Mouse (Mus musculus): ENCODE results near the gene Azi2. TPM values are rescaled to one million over a fixed set of nuclear protein-coding genes. Genes with fewer than 3 reads are reported as not detected.
A peak's percentile ranks its signal among the peaks of the same experiment; 100 is the strongest.

The Azi2 gene
- polyA plus RNA-seq, 1 experiment from 2014 or later, result 74.7 TPM

DNA sequence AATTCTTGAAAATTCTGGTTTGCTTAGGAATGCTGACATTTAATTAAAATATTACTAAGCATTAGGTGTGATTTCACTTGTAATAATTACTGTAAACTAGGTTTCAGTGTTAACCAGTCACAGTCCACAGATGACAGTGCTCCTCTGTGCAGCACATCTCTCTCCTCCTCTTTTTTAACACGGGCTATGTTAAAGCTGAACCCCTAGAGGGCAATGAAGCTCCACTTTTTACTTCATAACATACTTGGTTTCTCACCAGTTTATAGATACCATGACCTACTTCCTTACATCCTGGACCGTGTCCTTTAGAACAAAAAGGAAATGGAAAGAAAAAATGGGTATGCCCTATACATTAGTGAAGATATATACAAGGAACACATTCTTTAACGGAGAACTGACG, 59.1 kb downstream of the Azi2 start:
- 0 out of 2 replicates have a peak, but pooled peaks have one; percentile 18 for ATAC-seq (replicated peaks; ENCODE audit: low FRiP score)
- Histone ChIP-seq H3K4me3 (replicated peaks) (no peak overlapping the region), H3K4me1 (peaks cover 2% of the 10 kb centered on the region; the same call in 1 of the 2 replicates), H3K9me3 (replicated peaks) (no peaks in the 10 kb centered on the region), H3K9ac (no peak overlapping the region), H3K4me2 (no peak overlapping the region), H3K27ac (no peak overlapping the region), H3K36me3 (no peaks in the 10 kb centered on the region), H3K27me3 (no peaks in the 10 kb centered on the region)
- WGBS, result 52% methylated on average over 4 of the region's 4 CpGs

DNA sequence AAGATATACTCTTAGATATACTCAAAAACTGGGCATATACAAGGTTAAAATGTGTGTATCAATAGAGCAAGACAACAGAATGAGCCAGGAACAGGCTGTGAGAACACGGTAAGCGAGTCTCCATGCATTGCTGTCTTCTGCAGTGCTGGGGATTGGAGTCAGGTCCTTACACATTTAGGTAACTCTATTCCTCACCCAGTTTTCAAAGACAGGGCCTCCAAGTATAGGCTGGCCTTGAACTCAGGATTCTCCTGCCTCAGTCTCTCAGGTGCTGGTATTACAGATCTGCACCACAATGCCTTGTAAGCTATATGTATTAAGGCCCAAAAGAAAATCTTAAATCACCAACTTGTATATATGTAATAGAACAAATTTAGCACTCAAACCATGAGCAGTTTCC, 60.2 kb downstream of the Azi2 start:
- Histone ChIP-seq H3K27me3 (no peaks in the 10 kb centered on the region), H3K9ac (no peak overlapping the region), H3K4me1 (peaks cover 2% of the 10 kb centered on the region; the same call in 1 of the 2 replicates), H3K36me3 (no peaks in the 10 kb centered on the region), H3K9me3 (replicated peaks) (no peaks in the 10 kb centered on the region), H3K4me3 (replicated peaks) (no peak overlapping the region), H3K27ac (no peak overlapping the region), H3K4me2 (no peak overlapping the region)
- no peak for ATAC-seq (replicated peaks; ENCODE audit: low FRiP score)
- WGBS, result 96% methylated on average over 2 of the region's 2 CpGs

DNA sequence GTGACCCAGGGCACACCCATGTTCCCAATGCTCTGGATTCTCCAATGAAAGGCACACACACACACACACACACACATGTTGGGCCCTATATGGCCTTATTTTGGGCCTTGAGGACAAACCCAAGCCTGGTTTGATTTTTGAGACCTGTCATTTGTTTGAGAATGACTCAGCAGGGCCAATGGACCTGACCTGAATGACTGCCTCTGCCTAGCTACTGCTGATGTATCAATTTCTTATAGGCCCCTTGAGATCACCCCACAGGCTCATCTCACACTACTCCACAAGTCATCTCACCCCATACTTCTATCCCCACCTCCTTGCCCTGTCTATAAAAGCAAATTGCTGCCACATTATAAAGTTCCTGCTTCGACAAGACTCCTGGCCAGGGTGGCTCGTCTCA, 61.5 kb downstream of the Azi2 start:
- Histone ChIP-seq H3K36me3 (no peaks in the 10 kb centered on the region), H3K27me3 (no peaks in the 10 kb centered on the region), H3K4me3 (replicated peaks) (no peak overlapping the region), H3K9ac (no peak overlapping the region), H3K4me1 (peaks cover under 1% of the 10 kb centered on the region; the same call in 1 of the 2 replicates), H3K9me3 (replicated peaks) (no peaks in the 10 kb centered on the region), H3K27ac (no peak overlapping the region), H3K4me2 (no peak overlapping the region)
- 79% methylated on average over 2 of the region's 2 CpGs for WGBS
- ATAC-seq (replicated peaks; ENCODE audit: low FRiP score), result no peak

DNA sequence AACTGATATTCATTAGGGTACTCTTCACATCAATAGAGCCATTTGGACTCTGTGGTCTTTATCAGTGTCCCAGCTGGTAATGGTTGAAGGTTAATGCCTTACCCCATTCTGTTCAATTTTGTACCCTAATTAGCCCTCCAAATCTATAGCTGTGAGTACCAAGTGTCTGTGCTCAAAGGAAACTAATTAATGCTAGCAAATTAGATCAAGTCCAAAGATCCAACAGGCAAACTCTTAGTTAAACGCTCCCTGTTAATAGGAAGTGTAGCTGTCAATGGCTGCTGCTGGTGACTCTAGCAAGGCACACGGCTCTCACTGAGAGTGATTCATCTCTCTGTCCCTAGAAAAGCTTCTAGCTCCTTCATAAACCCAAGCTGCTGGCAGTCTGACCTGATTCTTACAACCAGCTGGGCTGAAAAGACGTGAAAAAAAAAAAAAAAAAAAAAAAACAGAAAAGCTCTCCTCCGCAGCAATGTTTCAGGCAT, 68.3 kb downstream of the Azi2 start:
- H3K36me3 ChIP-seq, result no peaks in the 10 kb centered on the region
- H3K27me3 ChIP-seq, result no peaks in the 10 kb centered on the region
- WGBS, result 67% methylated on average over 4 of the region's 4 CpGs
- H3K4me1 ChIP-seq, result no peaks in the 10 kb centered on the region
- no peak for ATAC-seq (replicated peaks; ENCODE audit: low FRiP score)
- H3K9ac ChIP-seq, result no peak overlapping the region
- H3K4me3 ChIP-seq (replicated peaks), result no peak overlapping the region
- H3K9me3 ChIP-seq (replicated peaks), result no peaks in the 10 kb centered on the region
- no peak overlapping the region for H3K27ac ChIP-seq
- H3K4me2 ChIP-seq, result no peak overlapping the region

DNA sequence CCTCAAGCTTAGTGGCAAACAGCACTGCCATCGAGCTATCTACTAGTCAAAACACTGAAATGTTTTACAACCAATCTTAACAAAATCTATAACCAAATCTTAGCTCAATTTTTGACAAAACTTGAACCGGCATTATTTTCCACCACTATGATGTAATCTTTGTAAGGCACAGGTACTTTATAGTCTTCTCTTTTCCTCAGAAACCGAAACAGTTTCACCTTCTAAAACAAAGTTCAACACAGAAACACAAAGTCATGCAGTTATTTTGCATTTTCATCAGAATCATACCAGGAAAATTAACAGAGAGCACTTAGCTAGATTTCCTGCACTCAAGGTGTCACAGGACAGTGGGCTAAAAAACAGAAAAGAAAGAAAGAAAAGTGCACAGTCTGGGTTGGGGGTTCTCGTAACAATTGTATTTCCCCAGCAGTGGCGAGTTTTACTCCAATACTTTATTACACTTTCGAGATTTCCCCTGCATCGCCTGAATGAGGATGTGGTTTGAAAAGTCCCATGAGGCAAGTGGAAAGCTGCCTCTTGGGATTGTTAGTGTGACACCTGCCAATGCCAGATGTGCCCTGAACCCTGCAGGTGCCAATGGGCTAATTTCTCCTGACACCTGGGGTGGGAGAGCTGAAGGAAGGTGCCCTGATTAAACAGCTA, 69.5 kb downstream of the Azi2 start:
- 82% methylated on average over 7 of the region's 7 CpGs for WGBS
- Histone ChIP-seq H3K4me1 (no peaks in the 10 kb centered on the region), H3K9ac (no peak overlapping the region), H3K27ac (no peak overlapping the region), H3K27me3 (no peaks in the 10 kb centered on the region), H3K4me3 (replicated peaks) (no peak overlapping the region), H3K9me3 (replicated peaks) (no peaks in the 10 kb centered on the region), H3K36me3 (peaks cover 2% of the 10 kb centered on the region; the same call in 1 of the 2 replicates), H3K4me2 (no peak overlapping the region)
- no peak for ATAC-seq (replicated peaks; ENCODE audit: low FRiP score)

DNA sequence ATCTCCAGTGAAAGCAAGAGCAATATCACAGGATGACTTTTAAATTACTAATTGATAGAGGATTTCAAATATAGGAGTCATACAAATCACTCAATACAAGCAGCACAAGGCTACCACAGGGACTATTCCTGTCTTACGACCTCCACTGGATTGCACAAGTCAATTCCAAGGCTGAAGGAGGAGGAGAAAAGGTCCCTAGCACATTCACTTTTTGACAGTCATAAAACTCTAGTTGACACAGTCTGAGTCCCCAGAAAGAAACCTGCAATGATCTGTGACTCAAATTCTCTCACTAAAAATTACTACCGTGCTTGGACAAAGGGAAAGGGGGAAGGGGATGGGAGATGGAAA, 70.0 kb downstream of the Azi2 start:
- ATAC-seq (replicated peaks; ENCODE audit: low FRiP score), result no peak
- Histone ChIP-seq H3K4me2 (no peak overlapping the region), H3K27ac (no peak overlapping the region), H3K4me1 (no peaks in the 10 kb centered on the region), H3K36me3 (peaks cover 4% of the 10 kb centered on the region; the same call in 1 of the 2 replicates), H3K4me3 (replicated peaks) (no peak overlapping the region), H3K27me3 (no peaks in the 10 kb centered on the region), H3K9me3 (replicated peaks) (no peaks in the 10 kb centered on the region), H3K9ac (no peak overlapping the region)
- 59% methylated on average over 2 of the region's 2 CpGs for WGBS

Small RNAs within 50 kb of the gene (microRNA-seq; reads per million reads assigned to microRNA genes)
- not detected for gene Gm22008

Other genes starting within 250 kb of the Azi2 start
- gene Cmc1, start 109.7 kb downstream of the Azi2 start, polyA plus RNA-seq (2015; fragmentation: Nextera tagmentation; extraction: Ambion mirVana), result 45.5 and 56.2 TPM in 2 replicates